Mouse (Mus musculus) skeletal muscle tissue, adult 2 months (tissue): ENCODE results near the gene Acsl5.

ENCODE experiments used
- DNase-seq: peaks from one replicate; pipeline ENCODE4 v3.0.0-alpha.2; 2012; ENCODE audit warnings: low read depth, low spot score

Acsl5 gene

DNA sequence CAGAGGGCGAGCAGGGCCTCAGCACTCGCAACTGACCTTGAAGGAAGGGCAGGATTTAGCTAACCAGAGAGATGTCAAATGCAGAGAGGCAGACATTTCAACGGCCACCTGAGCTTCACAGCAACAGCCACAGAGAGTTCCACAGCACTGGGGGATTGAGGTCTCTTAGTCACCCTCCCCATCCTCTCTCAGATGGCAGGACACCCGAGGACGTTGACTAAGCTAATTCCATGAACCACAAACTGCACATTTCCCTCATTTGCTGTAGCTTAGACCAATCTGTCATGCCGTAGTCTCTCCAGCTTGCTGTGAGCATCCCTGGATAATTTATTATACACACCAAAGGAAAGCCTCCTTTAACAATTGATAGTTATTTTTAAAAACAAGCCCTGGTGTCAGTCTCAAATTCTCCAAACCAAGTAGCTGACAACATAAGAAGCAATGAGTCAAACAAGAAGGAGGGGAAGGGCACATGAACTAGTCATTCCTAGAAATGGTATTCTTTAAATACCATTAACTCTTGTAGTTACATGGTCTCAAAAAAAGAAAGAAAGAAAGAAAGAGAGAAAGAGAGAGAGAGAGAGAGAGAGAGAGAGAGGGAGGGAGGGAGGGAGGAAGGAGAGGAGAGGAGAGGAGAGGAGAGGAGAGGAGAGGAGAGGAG, 11.8 kb upstream of the Acsl5 start:
- no peak for DNase-seq

DNA sequence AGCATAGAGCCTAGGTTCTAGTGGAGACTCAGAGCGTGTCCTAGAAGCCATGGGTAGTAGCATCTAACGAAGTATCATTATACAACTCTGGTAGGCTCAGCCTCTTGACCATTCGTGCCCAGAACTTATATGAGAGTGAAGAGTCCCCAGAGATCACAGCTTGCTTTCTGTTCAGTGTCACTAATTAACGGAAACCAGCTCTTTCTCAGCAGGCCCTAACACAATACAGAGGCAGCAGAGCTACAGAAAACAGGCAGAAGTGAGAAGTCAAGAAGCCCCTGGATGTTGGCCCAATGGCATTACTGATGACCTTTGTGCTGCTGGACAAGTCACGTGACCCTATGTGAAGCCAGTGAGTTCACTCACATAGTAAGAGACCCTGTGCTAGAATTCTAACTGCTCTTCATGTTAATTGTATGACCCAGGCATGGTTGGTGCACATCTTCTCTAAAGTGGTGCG, 10.5 kb upstream of the Acsl5 start, which contains the start of gene Gucy2g:
Gene Gucy2g, minus strand, starts transcription at position 51 of the 460 bp plus-strand sequence.
- DNase-seq: no peak

DNA sequence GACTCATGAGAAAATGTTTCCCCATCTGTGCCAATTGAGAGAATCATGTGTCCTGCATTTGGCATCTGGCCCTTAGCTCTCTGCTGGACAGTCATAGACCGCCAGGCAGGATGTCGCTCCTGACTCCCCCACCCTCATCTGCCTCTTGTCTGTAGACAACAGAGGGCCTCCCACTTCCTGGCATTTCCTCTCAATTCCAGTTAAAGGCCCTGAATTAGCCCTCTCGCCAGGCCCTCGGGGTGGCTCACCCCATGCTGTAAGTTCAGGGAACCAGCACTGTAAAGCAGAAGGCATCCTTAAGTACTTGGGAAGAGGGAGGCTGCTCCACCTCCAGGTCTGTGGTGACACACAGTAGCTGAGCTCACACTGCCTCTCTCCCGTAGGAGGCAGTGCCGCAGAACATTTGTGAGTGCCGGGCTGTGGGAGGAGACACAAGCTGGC, 6.9 kb upstream of the Acsl5 start:
- peak; percentile 49 for DNase-seq

DNA sequence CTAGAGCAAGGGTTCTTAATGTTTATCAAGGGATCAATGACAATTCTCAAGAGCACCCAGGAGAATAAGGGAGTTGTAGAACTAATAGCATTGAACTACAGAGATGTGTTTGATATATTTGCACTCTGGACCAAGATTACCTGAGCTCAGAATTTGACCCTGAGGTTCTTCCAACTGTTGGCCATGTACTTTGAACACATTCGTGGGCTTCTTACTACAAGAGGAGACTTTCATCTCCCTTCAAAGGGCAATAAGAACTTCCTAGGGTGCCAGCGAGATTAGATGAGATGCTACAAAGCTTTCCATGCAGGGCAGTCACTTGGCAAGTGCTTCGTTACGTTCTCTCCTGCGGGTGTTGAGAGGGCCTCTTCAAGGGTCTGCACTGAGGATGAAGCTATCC, 4.2 kb upstream of the Acsl5 start:
- DNase-seq: no peak

DNA sequence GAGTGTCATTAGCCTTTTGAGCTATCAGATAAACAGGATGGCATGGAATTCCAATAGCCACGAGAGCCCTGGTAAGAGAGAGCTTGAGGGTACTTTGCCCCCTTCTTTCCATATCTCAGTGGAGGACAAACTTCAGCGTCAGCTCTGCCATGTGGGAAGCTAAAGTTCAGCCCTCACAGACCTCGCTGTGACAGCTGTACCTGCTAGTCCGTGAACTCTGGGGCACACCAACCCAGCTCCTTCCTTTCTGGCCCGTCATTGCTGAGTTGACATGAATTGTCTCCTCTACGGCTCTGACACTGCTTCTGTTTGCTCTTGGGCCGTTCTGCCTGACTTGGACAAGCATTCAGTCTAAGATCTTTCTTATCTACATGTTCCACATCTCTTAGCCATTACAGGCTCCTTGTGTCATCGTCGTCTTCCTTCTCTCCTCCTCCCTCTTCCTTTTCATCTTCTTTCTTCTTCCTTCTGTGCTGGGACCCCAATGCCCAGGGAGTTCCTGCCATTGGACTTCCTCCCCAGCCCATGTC, 3.7 kb upstream of the Acsl5 start:
- DNase-seq: no peak

DNA sequence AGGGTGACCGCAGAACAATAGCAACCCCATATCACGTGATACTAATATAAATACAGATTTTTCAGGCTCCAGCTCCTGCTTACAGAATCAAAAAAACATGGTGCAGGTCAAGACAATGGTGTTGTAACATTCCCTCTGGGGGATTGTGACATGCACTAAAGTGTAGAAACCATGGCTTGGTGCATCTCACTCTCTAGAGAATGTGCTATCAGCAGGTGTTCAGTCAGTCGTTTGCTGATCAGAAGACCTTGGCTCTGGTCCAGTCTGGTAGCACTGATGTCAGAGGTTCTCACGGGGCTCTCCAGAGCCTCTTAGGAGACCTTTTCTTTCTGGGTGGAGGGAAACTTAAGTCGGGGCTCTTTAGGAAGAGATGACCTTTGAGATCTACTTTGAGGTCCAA, 1.3 kb upstream of the Acsl5 start:
- DNase-seq: no peak

DNA sequence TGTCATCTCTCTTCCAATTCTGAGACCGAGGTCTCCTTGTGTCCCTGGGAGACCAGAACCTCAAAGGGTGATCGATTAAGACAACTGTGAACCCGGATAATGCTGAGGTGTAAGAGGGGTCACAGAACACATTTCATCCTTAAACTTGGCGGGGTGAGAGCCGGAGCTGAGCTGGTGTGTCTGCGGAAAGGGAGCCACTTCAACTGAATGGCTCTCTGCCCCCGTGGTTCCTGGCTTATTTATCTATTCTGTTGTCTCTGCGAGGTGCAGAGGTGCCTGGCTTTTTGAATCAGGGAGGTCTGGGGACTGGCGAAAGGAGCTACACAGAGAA, 1.5 kb downstream of the Acsl5 start:
- no peak for DNase-seq

DNA sequence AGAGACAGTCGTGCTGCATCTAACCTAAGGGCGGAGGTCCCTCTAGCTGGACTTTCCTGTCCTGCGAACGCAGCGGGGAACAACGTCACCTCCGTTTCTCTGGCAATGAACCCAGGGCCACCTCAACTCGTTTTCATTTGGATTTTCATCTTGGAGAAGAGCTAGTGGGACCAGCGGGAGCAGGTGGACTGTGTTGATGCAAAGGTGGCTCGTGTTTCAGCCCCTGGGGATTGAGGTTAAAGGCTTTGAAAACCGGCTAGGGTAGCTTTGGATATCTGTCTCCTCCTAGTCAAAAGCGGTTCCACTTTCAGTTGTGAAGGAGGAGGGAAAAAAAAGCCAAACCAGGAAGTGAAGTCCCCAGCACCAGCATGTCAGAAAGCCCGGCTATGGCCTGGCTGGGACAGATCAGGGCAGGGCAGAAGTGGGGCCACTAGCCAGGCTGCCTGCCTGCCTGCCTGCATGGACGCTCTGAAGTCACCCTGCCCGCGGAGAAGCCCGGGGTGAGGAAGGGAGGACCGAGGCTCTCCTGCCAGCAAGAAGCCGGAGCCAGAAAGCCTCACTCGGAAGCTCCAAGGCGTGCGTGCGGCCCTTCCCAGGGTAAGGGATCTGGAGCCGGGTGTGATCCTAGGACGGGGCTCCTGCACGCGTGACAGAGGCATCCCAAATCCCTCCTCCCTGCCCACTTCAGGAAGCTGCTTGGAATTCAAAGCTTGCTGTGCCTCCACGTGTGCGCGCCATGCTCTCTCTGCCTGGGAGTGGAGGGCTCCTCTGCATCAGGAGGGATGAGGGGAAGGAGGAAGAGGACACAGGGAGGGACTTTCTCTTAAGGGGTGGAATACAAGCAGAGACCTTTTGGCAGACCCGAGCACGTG, 2.1 kb downstream of the Acsl5 start:
- DNase-seq: peak; percentile 48

DNA sequence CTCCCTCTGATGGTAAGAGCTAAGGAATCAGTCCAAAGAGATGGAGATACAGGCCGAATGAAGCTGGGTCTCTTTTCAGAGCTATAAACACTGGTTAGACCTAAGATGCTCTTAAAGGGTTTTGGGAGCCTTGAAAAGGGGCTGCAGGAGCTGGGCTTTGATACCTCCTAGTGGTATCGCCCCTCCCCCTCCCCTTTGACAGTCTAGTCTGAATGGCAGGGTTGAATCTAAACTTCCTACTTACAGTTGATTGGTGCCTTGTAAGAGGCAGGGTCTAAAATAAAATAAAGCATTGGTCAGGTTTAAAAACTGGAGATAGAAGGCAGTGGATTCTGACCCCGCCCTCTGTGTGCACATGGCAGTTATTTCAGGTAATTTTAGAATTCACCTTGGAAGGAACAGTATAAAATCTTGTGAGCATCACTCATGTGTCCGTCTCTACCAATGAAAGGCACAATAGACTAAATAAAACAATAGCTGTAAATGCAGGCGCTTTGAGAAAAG, 2.8 kb downstream of the Acsl5 start:
- no peak for DNase-seq

DNA sequence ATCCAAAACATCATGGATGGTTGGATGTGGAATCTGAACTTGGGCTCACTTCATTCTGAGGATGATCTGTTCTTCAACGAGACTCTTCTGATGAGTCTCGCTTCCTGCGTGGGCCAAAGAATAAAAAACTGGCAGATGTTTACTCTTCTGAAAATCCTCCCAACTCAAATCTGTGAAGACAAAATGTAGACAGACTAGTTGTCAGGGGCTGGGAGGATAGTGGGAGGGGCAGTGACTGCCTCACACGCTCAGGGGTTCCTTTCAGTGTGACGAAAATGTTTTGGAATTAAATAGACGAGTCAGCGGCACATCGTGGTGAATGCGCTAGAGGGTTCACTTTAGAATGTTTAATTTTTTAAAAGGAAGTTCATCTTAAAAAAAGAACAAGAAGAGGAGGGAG, 4.4 kb downstream of the Acsl5 start:
- DNase-seq: no peak

DNA sequence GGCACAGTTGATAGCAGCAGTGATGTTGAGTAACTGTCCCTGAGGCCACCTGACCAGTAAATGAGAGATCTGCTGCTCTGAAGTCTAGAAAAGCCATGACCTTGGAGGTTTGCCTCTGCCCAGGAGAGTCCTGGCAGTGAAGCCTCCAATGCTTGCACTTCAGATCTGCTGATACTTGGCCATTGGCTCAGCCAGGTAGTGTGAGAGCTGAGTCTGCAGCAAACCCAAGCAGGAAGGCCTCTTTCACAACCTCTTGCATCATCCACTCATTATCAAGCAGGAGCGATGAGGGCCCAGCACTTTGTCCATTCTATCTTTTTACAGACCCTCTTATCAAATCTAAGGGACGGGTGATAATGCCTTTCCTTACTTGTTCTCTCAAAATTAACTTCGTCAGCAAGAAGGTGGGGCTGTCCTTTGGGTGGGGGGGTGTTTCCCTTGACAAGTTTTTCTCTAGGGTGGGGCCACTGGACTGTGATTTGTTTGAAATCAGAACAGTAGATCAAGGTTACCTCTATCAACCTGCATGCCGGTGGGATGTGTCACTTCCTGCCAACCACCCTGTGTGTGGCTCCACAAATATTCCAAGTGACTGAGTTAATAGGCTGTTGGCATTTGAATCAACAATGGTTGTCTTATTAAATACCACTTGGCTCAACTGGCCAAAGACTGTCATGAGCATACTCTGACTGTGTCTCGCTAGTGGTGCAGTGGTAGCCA, 6.1 kb downstream of the Acsl5 start:
- no peak for DNase-seq

DNA sequence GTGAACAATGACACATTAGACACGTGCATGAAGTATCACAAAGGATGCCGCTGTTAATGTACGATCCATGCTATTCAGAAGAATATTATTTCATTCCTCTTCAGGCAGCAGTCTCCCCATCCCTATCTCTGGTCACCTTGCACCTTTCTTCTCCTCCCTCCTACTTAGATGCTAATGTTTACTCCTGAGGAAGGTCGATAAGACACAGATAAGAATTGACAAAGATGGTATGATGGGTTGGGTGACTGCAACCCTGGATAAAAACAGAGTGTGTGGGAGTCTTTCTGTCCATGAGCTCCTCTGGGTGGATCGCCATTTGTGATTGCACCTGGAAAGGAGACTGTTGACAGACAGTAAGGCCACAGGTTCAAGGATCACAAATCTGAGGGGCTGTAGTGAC, 6.8 kb downstream of the Acsl5 start:
- no peak for DNase-seq

DNA sequence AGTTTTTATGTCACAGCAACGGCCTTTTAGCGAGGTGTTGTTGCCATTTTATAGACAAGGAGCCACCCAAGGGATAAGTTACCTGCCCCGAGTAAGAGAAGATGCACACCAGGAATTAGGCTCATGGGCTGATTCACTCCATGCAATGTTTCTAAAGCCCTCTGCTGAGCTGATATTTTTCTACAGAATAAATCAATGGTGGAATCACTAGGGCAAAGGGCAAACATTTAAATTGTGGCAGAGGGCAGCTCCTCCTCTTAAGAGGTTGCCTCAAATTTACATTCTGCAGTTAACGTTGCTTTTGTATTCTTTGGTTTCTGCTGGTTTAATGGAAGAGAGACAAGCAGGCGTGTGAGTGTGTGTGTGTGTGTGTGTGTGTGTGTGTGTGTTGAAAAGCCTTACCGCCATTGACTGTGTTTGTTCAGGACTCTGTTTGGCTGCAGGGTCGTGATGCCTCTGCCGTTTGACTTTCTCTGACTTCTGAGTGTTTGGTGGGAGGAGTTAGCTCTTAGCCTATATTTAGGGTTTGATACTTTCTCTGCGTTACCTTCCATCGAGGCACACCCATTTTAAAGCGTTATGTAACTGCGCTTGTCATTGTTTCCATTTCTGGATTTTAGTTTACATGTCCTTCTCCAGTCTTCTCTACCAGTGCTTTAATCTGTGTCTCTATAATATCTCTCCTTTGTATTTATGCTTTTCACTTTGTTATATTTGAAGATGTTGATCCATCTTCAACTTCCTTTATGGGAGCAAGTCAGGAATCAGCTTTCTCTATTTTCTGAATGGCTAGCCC, 8.8 kb downstream of the Acsl5 start:
- no peak for DNase-seq

DNA sequence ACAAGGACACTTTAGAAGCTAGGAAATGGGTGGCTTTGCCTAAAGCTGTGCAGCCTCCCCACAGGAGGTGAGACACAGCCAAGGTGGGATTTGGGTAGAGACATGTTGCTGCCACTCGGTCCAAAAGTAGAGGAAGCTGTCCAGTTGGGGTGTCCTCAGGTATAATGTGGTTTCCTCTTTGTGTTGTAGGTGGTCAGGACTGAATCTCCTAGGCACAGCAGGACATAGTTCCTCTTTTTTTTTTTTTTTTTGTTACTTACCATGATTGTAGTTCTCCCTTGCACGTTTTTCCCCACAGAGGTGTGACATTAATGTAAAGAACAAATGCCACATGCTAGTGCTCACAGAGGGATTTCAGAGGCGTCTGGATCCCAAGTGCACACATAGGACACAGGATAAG, 13.5 kb downstream of the Acsl5 start:
- DNase-seq: no peak

DNA sequence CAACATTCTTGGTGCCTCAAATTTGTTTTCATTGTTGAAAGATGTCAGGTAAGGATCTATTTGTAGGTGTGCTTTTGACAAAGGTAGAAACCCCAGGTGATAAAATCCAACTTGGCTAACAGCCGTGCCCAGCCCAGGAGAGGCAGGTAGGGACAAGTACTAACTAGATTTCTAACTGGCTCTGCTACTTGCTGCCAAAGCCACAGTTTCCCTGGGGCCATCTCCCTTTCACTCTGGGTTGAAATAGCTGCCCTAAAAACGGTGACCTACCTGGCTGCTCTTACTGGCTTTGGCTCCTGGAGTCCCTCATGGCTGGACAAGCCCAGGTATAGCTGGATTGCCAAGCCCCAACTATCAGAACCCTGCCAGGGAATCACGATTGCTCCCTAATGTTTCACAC, 15.0 kb downstream of the Acsl5 start:
- no peak for DNase-seq

DNA sequence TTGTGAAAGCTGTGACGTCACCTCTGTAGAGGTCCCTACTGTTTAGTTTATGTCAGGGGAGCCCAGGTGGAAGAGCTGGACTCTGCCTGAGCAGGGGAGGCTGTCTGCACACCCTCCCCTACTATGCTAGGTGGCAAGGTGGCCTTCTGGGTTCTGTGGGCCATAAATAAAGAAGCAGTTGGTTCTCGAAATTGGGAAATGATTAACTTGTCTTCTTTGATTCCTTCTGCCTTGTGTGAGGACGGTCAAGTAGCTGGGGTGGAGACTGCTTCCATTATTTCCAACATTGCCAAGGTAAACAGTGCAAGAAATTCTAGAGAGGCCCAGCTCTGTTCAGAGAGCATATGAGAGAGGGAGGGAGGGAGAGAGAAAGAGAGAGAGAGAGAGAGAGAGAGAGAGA, 16.4 kb downstream of the Acsl5 start:
- no peak for DNase-seq

DNA sequence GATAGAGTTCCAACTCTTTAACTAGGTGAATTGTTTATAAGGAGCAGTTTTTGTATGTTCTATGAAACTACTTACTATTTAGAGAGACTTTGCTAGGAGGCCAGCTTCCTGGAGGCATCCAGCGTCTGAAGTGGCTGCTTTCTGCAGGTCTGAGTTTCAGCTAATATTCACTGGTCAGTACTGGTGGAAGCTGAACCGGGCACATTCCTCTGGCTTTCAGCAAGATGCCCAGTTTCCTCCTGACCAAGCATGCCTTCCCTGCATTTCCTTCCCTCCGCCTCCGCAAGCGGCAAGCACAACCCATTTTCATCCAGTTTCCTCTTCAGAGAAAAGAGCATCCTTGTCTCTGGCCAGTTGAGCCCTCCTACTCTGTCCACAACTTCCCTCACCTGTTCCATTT, 17.3 kb downstream of the Acsl5 start:
- no peak for DNase-seq

DNA sequence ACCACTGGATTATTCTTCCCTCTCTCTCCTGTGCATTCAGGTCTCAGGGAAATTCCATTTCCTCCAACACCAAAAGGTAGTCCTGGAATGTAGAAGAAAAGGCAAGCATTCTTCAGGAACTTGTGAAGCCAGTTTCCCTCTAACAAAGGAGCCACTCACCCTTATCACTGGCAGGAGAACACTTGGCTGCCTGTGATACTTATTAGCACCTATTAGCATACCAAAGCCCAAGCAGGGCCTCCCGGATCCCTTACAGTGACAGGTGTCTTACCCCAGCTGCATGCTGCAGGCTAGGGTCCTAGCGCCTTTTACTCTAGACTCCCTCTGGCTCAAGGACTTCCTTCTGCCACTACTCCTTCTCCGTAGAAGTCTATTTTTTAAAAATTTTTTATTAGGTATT, 19.7 kb downstream of the Acsl5 start:
- no peak for DNase-seq

DNA sequence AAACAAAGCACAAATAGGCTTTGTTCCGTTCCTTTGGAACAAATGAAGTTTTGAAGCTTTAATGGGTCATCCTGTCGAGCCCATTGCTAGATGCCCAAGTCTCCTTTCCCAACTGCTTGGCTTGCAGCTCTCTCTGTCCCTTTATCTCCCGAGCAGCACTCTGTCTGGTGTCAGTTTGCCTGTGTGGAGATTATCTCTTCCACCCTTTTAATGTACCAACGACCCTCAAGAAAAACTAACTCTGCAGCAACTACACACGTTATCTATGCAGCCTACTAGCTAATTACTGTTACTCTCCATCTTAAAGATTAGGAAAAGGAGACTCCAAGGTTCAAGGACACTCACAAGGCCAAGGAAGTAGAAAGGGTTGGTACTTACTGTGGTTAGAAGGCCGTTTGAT, 21.6 kb downstream of the Acsl5 start:
- no peak for DNase-seq

DNA sequence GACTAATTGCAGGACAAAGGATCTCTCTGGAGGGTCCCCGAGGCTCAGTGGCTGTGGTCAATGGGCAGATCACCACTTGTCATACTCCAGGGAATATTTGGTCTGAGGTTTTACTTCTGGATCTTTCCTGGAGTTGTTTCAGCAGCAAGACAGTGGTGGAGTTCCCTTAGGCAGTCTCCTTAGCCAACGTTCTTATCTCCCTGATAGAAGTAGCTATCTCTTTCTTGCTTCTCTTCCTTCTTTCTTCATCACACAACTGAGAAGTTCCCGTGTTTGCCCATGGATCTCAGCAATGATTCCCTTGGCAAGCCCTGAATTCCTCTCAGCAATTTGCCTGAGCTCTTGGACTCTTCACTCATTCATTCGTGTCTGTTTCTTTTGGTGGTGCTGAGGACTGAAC, 24.4 kb downstream of the Acsl5 start:
- DNase-seq: no peak

DNA sequence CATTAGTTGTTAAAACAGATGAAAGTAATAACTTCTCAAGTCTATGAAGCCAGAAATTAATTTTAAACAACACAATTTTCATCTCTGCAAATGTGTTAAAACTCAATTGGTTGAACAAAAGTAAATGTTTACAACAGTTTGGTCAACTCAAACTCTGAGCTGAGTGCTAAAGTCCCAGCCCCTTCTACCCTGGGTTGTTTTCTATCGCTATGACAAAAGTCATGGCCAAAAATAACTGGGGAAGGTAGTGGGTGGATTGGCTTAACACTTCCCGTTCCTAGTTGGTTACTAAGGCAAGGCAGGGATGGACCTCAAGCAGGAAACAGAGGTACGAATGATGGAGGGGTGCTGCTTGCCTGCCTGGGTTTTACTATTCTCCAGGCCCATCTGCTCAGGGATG, 25.0 kb downstream of the Acsl5 start:
- DNase-seq: no peak
